Mouse (Mus musculus): Measurements from ENCODE around the gene Neb. TPM values are rescaled to one million over a fixed set of nuclear protein-coding genes. Genes with fewer than 3 reads are reported as not detected.

Gene Neb
- polyA plus RNA-seq, 1 experiment from 2014 or later = 15.7 TPM

DNA sequence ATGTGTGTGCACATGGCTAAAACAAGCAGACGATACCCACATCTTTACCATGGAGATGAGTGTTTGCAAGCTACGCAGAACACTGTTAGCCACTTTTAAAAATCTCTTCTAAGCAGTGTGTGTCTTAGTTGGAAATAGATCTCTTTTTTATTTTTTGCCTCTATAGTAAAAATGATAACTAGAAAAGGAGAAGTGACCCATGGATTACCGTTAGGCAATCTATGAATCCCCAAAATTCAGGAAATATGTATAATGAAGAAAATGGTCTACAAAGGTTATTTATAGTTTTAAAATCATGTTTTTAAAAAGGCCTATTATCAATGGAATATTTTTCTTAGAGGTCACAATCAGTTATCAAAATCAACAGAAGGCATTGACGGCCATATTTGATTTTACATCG, 80.3 kb downstream of the Neb start:
- H3K4me1 ChIP-seq = no peaks in the 10 kb centered on the region
- H3K36me3 ChIP-seq = no peaks in the 10 kb centered on the region
- no peaks in the 10 kb centered on the region for H3K27me3 ChIP-seq
- WGBS = 92% methylated on average over 5 of the region's 5 CpGs
- ATAC-seq (ENCODE audit: insufficient number of reproducible peaks, insufficient read depth, low FRiP score, low TSS enrichment, low read depth) = no peak
- H3K9me3 ChIP-seq = no peaks in the 10 kb centered on the region
- no peak overlapping the region for H3K9ac ChIP-seq
- no peak overlapping the region for H3K27ac ChIP-seq
- no peak overlapping the region for H3K4me2 ChIP-seq
- no peak overlapping the region for H3K4me3 ChIP-seq

GRCm38 (mm10) chr2:52296779-52297178, 81.5 kb downstream of the Neb start:
- no peaks in the 10 kb centered on the region for H3K9me3 ChIP-seq
- WGBS = 80% methylated on average over 9 of the region's 9 CpGs
- no peak overlapping the region for H3K9ac ChIP-seq
- H3K27me3 ChIP-seq = no peaks in the 10 kb centered on the region
- H3K4me2 ChIP-seq = no peak overlapping the region
- H3K27ac ChIP-seq = no peak overlapping the region
- no peaks in the 10 kb centered on the region for H3K4me1 ChIP-seq
- no peak overlapping the region for H3K4me3 ChIP-seq
- no peaks in the 10 kb centered on the region for H3K36me3 ChIP-seq
- no peak for ATAC-seq (ENCODE audit: insufficient number of reproducible peaks, insufficient read depth, low FRiP score, low TSS enrichment, low read depth)

DNA sequence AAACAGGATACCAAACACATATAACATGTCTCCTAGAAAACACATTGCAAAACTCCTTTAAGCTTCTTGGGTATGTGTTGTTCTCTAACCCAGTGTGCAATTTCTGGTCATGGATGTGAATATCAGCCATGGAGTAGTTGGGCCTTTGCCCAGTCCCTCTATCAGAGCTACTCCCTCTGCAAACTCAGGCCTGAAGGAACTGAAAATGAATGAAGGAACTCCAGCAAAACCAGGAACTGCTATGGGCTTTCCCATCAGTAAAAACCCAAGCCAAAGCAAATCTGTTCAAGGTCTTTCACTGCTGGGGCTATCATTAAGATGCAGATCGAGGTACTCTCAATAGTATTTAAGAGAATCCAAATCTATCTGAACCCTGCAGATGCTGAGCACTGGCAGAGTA, 90.8 kb downstream of the Neb start:
- H3K4me3 ChIP-seq = no peak overlapping the region
- no peak for ATAC-seq (ENCODE audit: insufficient number of reproducible peaks, insufficient read depth, low FRiP score, low TSS enrichment, low read depth)

DNA sequence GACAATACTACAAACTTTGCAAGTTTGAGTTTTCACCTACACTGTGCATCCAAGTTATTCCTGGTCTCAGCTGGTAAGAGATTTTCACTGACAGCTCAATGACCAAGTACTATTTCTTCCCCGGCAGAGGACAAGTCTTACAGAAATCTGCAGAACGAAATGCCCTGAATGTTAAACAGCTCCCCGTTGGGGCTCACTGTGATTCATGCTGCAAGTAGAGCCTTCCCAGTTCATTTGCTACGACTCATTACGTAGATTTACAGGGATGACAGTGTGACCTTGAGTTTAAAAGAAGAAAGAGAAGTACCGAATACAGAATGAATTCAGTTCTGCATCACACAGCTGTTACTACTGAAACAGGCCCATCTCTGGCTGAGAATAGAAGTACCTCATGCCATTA, 91.9 kb downstream of the Neb start:
- 83% methylated on average over 6 of the region's 6 CpGs for WGBS

More for the DNA sequence above, 90.8 kb downstream of the Neb start:
- H3K27ac ChIP-seq = no peak overlapping the region
- no peak overlapping the region for H3K4me2 ChIP-seq
- 72% methylated on average over 1 of the region's 1 CpGs for WGBS
- no peaks in the 10 kb centered on the region for H3K27me3 ChIP-seq
- H3K36me3 ChIP-seq = no peaks in the 10 kb centered on the region
- no peaks in the 10 kb centered on the region for H3K9me3 ChIP-seq
- no peaks in the 10 kb centered on the region for H3K4me1 ChIP-seq
- H3K9ac ChIP-seq = no peak overlapping the region

DNA sequence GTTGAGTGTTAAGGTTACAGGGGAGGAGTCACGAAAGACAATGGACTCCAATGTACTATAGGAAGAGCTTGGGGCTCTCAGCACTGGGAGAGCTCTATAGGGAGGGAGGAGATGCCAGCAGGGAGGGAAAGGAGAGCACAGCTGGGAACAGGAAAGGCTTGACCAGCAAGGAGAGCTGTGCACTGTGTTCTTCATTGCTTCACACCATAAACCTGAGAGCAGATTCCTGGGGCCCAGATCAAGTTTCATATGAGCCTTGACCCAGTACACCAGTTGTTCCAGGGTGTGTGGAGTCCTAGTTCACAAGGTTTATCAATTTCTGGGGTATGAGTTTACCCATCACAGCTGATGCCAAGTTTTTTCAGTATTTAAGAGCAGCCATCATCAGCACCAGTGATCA, 106.1 kb downstream of the Neb start:
- H3K9me3 ChIP-seq = no peaks in the 10 kb centered on the region
- no peak overlapping the region for H3K4me2 ChIP-seq
- H3K9ac ChIP-seq = no peak overlapping the region
- H3K27ac ChIP-seq = no peak overlapping the region
- no peaks in the 10 kb centered on the region for H3K36me3 ChIP-seq
- H3K4me3 ChIP-seq = no peak overlapping the region
- 32% methylated on average over 1 of the region's 1 CpGs for WGBS
- no peaks in the 10 kb centered on the region for H3K27me3 ChIP-seq
- ATAC-seq (ENCODE audit: insufficient number of reproducible peaks, insufficient read depth, low FRiP score, low TSS enrichment, low read depth) = no peak
- H3K4me1 ChIP-seq = peaks cover 6% of the 10 kb centered on the region; the same call in 1 of the 2 replicates

More for the DNA sequence above, 91.9 kb downstream of the Neb start:
- Histone ChIP-seq H3K9ac (no peak overlapping the region), H3K4me3 (no peak overlapping the region), H3K27ac (no peak overlapping the region), H3K4me1 (no peaks in the 10 kb centered on the region), H3K36me3 (no peaks in the 10 kb centered on the region), H3K9me3 (no peaks in the 10 kb centered on the region), H3K27me3 (no peaks in the 10 kb centered on the region), H3K4me2 (no peak overlapping the region)
- ATAC-seq (ENCODE audit: insufficient number of reproducible peaks, insufficient read depth, low FRiP score, low TSS enrichment, low read depth) = no peak

GRCm38 (mm10) chr2:52270911-52271310, 107.4 kb downstream of the Neb start:
- no peaks in the 10 kb centered on the region for H3K9me3 ChIP-seq
- no peak overlapping the region for H3K9ac ChIP-seq
- H3K4me3 ChIP-seq = no peak overlapping the region
- no peaks in the 10 kb centered on the region for H3K36me3 ChIP-seq
- 88% methylated on average over 8 of the region's 8 CpGs for WGBS
- H3K27ac ChIP-seq = no peak overlapping the region
- H3K4me1 ChIP-seq = peaks cover 6% of the 10 kb centered on the region; the same call in 1 of the 2 replicates
- no peaks in the 10 kb centered on the region for H3K27me3 ChIP-seq
- no peak overlapping the region for H3K4me2 ChIP-seq
- ATAC-seq (ENCODE audit: insufficient number of reproducible peaks, insufficient read depth, low FRiP score, low TSS enrichment, low read depth) = no peak

- H3K4me1 ChIP-seq = no peaks in the 10 kb centered on the region
- H3K36me3 ChIP-seq = no peaks in the 10 kb centered on the region
- no peak for ATAC-seq (ENCODE audit: insufficient number of reproducible peaks, insufficient read depth, low FRiP score, low TSS enrichment, low read depth)
These were observed 116.1 kb downstream of the Neb start for GRCm38 (mm10) chr2:52262149-52262548.

DNA sequence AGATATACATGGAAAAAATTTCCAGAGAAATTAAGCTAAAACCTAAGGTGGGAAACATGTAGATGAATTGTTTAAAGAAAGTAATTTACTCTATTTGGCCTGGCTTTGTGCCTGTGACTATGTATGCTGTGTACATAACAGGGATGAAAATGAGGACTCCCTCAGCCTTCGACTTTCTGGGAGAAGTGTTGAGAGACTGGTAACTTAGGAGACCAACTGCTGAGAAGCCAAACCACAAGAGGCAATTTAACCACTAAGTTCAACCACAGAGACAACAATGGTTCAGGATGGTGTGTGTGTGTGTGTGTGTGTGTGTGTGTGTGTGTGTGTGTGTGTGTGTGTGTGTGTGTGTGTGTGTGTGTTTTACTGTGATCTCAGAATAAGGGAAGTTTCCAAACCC, 126.2 kb downstream of the Neb start:
- 55% methylated on average over 1 of the region's 1 CpGs for WGBS

More at GRCm38 (mm10) chr2:52262149-52262548, 116.1 kb downstream of the Neb start:
- no peak overlapping the region for H3K4me3 ChIP-seq
- WGBS = 37% methylated on average over 2 of the region's 2 CpGs
- H3K27me3 ChIP-seq = no peaks in the 10 kb centered on the region
- H3K27ac ChIP-seq = no peak overlapping the region
- H3K4me2 ChIP-seq = no peak overlapping the region
- H3K9me3 ChIP-seq = no peaks in the 10 kb centered on the region
- H3K9ac ChIP-seq = no peak overlapping the region

DNA sequence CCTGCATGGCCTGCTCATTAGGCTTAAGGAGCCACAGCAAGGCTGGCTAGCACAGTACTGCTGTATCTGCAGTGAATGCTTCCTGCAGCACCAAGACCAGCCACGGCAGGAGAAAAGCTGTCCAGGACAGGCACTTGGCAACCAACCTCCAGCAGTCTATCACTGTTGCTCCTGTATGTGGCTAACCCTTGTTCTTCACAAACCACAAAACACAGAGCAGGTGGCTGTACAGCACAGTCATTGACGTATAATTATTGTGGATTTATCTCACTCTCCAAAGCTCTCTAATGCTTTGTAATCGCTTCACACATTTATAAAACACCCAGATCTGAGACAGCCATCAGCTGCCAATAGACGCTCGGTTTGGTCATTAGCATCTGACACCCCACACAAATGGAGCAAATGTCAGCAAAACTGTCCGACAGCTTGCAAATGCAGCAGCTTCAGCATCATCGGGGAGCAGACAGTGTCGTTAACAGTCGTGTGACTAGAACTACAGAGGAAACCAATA, 129.9 kb downstream of the Neb start:
- no peak overlapping the region for H3K9ac ChIP-seq
- H3K36me3 ChIP-seq = no peaks in the 10 kb centered on the region
- ATAC-seq (ENCODE audit: insufficient number of reproducible peaks, insufficient read depth, low FRiP score, low TSS enrichment, low read depth) = no peak
- H3K4me2 ChIP-seq = no peak overlapping the region
- no peaks in the 10 kb centered on the region for H3K27me3 ChIP-seq
- no peaks in the 10 kb centered on the region for H3K9me3 ChIP-seq
- 77% methylated on average over 9 of the region's 9 CpGs for WGBS
- H3K27ac ChIP-seq = no peak overlapping the region
- H3K4me1 ChIP-seq = no peaks in the 10 kb centered on the region
- no peak overlapping the region for H3K4me3 ChIP-seq

More for the DNA sequence above, 126.2 kb downstream of the Neb start:
- Histone ChIP-seq H3K36me3 (no peaks in the 10 kb centered on the region), H3K4me1 (no peaks in the 10 kb centered on the region), H3K4me3 (no peak overlapping the region), H3K9ac (no peak overlapping the region), H3K27ac (no peak overlapping the region), H3K27me3 (no peaks in the 10 kb centered on the region), H3K4me2 (no peak overlapping the region), H3K9me3 (no peaks in the 10 kb centered on the region)
- no peak for ATAC-seq (ENCODE audit: insufficient number of reproducible peaks, insufficient read depth, low FRiP score, low TSS enrichment, low read depth)

GRCm38 (mm10) chr2:52245091-52245490, 133.2 kb downstream of the Neb start:
- no peaks in the 10 kb centered on the region for H3K36me3 ChIP-seq
- H3K27ac ChIP-seq = no peak overlapping the region
- no peak for ATAC-seq (ENCODE audit: insufficient number of reproducible peaks, insufficient read depth, low FRiP score, low TSS enrichment, low read depth)
- H3K27me3 ChIP-seq = no peaks in the 10 kb centered on the region
- no peak overlapping the region for H3K9ac ChIP-seq
- H3K9me3 ChIP-seq = no peaks in the 10 kb centered on the region
- no peak overlapping the region for H3K4me3 ChIP-seq
- H3K4me2 ChIP-seq = no peak overlapping the region
- no peaks in the 10 kb centered on the region for H3K4me1 ChIP-seq
- whole genome bisulfite sequencing = 84% methylated on average over 5 of the region's 5 CpGs

GRCm38 (mm10) chr2:52242691-52243090, 135.6 kb downstream of the Neb start:
- Histone ChIP-seq H3K4me2 (no peak overlapping the region), H3K36me3 (no peaks in the 10 kb centered on the region), H3K27me3 (no peaks in the 10 kb centered on the region), H3K9me3 (no peaks in the 10 kb centered on the region), H3K27ac (no peak overlapping the region), H3K4me3 (no peak overlapping the region), H3K4me1 (no peaks in the 10 kb centered on the region), H3K9ac (no peak overlapping the region)
- ATAC-seq (ENCODE audit: insufficient number of reproducible peaks, insufficient read depth, low FRiP score, low TSS enrichment, low read depth) = no peak
- 92% methylated on average over 1 of the region's 1 CpGs for WGBS

- H3K36me3 ChIP-seq = no peaks in the 10 kb centered on the region
- H3K4me1 ChIP-seq = no peaks in the 10 kb centered on the region
- no peak overlapping the region for H3K4me3 ChIP-seq
- H3K27ac ChIP-seq = no peak overlapping the region
- no peak overlapping the region for H3K9ac ChIP-seq
- 44% methylated on average over 5 of the region's 5 CpGs for WGBS
- H3K27me3 ChIP-seq = no peaks in the 10 kb centered on the region
- H3K4me2 ChIP-seq = no peak overlapping the region
- ATAC-seq (ENCODE audit: insufficient number of reproducible peaks, insufficient read depth, low FRiP score, low TSS enrichment, low read depth) = no peak
- no peaks in the 10 kb centered on the region for H3K9me3 ChIP-seq
These were observed 140.4 kb downstream of the Neb start for GRCm38 (mm10) chr2:52237892-52238291.

- 54% methylated on average over 3 of the region's 3 CpGs for WGBS
- no peak for ATAC-seq (ENCODE audit: insufficient number of reproducible peaks, insufficient read depth, low FRiP score, low TSS enrichment, low read depth)
- no peak overlapping the region for H3K27ac ChIP-seq
These were observed 150.7 kb downstream of the Neb start for GRCm38 (mm10) chr2:52227584-52227983.

More at GRCm38 (mm10) chr2:52227584-52227983, 150.7 kb downstream of the Neb start:
- H3K4me3 ChIP-seq = no peak overlapping the region
- no peaks in the 10 kb centered on the region for H3K4me1 ChIP-seq
- H3K9ac ChIP-seq = no peak overlapping the region
- no peak overlapping the region for H3K4me2 ChIP-seq
- no peaks in the 10 kb centered on the region for H3K36me3 ChIP-seq
- no peaks in the 10 kb centered on the region for H3K9me3 ChIP-seq
- H3K27me3 ChIP-seq = no peaks in the 10 kb centered on the region
